9 mouse cellular contexts compared by ENCODE assay signal in the genomic region with DNA sequence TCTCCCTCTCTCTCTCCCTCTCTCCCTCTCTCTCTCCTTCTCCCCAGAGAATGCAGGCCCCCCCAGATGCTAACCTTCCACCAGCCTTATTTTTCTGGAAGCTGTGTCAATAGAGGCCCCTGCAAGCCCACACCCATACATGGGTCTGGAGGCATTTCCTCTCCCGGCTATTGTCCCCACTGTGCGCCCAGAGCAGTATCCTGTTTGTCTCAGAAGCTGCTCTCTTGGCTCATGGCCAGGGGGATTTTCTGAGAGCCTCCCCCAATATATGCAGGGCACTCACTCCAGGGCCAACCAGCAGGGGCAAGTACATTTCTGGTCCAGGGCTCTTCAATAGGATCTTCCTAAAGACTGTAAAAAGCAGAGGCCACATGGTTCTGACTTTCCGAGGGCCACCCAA. TPM values are rescaled to one million over a fixed set of nuclear protein-coding genes. Genes with fewer than 3 reads are reported as not detected.
A peak's percentile ranks its signal among the peaks of the same experiment; 100 is the strongest.
DNase-seq lines count a peak whose midpoint lies in the region; ATAC-seq and TF ChIP-seq lines count a peak whose summit lies in the region.
"Had no signal": no experiment of that assay in that cellular context is flagged by ENCODE, and none has a peak within 500 bp of the region (broad histone marks: within the 10 kb centered on the region; RNA-seq: fewer than 3 reads in every experiment).

No protein-coding gene starts in this region.

- WGBS in lung, postnatal 0 days = 50% methylated on average over 3 of the region's 3 CpGs

- H3K4me1 ChIP-seq in lung, postnatal 0 days (ENCODE audit: insufficient read depth, low read depth, low read length) = peaks cover 9% of the 10 kb centered on the region; the same call in 1 of the 2 replicates

- peak overlapping the region; percentile 89; the same call in 1 of the 2 replicates for H3K27ac ChIP-seq in lung, postnatal 0 days (ENCODE audit: low read length)

- H3K9ac ChIP-seq in lung, postnatal 0 days (replicated peaks; ENCODE audit: low read depth) = no peak overlapping the region

- peak; percentile 71 for ATAC-seq in lung, postnatal 0 days
- ATAC-seq in megakaryocyte, adult 5-6 weeks (ENCODE audit: poor library complexity, severe bottlenecking) = no peak

- no peaks in the 10 kb centered on the region for H3K27me3 ChIP-seq in lung, postnatal 0 days (replicated peaks; ENCODE audit: insufficient read depth, low read length)
- H3K27me3 ChIP-seq: Patski had no signal

- peak; percentile 34 for TF ChIP-seq CTCF in lung, postnatal 0 days (IDR thresholded peaks at IDR 0.05)

- H3K4me2 ChIP-seq in lung, postnatal 0 days (replicated peaks; ENCODE audit: low read depth, low read length) = peak overlapping the region; percentile 55; the same call in 1 of the 2 replicates

- no peak overlapping the region for H3K4me3 ChIP-seq in lung, postnatal 0 days (ENCODE audit: low read depth, low read length)

- no peaks in the 10 kb centered on the region for H3K9me3 ChIP-seq in lung, postnatal 0 days (ENCODE audit: low read length)

- DNase-seq in layer of hippocampus, adult 9-11 months = peak; percentile 26
- DNase-seq in layer of hippocampus, postnatal 36 days = no peak
- peak; percentile 98 for DNase-seq in heart, adult 11 months
- DNase-seq in kidney, adult 8-10 months = peak; percentile 71 to 72
- peak; percentile 64 for DNase-seq in lung, postnatal 0 days (ENCODE audit: low spot score)
- DNase-seq in thymus, postnatal 0 days (ENCODE audit: low spot score) = no peak
- no peak for DNase-seq in c-Kit-positive CD71-positive TER-119-positive erythroid progenitor cells, embryonic 14.5 days (ENCODE audit: low spot score)

- H3K36me3 ChIP-seq in lung, postnatal 0 days (ENCODE audit: insufficient read depth, low read length) = no peaks in the 10 kb centered on the region

- TF ChIP-seq EP300 in lung, postnatal 0 days (IDR thresholded peaks at IDR 0.05) = peak; percentile 49; the same call in 1 of the 2 replicates

RNA-seq across cellular contexts. Expression of gene Sh3tc1, which starts 9.9 kb away (rescaled TPM):
- total RNA-seq in layer of hippocampus, postnatal 36 days (2021) = 1 to 10 TPM; 1.6 to 2.7 TPM
- polyA plus RNA-seq in lung, postnatal 0 days (2015; fragmentation: Nextera tagmentation; extraction: Ambion mirVana) = 21.1 and 22.9 TPM in 2 replicates
- 2.1 and 2.2 TPM in 2 replicates for polyA plus RNA-seq in thymus, postnatal 0 days (2015; fragmentation: Nextera tagmentation; extraction: Ambion mirVana)
- total RNA-seq in megakaryocyte, adult 5-6 weeks (2015) = 6.6 and 6.8 TPM in 2 replicates
- 13.1 and 14.4 TPM in 2 replicates for total RNA-seq in megakaryocyte, adult 5-6 weeks (2017)

RNA-seq across cellular contexts. Expression of gene Ablim2, which starts 27.8 kb away (rescaled TPM):
- total RNA-seq in layer of hippocampus, postnatal 36 days (2021) = 100 to 1,000 TPM; 128 to 145 TPM
- 0.74 and 0.75 TPM in 2 replicates for polyA plus RNA-seq in lung, postnatal 0 days (2015; fragmentation: Nextera tagmentation; extraction: Ambion mirVana)
- polyA plus RNA-seq in thymus, postnatal 0 days (2015; fragmentation: Nextera tagmentation; extraction: Ambion mirVana) = 0.74 and 0.91 TPM in 2 replicates
- total RNA-seq in megakaryocyte, adult 5-6 weeks (2015) = 0.04 TPM in 1 of 2 replicates, not detected in the other
- not detected in 2 replicates for total RNA-seq in megakaryocyte, adult 5-6 weeks (2017)

RNA-seq across cellular contexts. Expression of gene Htra3, which starts 50.3 kb away (rescaled TPM):
- 1 to 10 TPM; 3.8 to 7.3 TPM for total RNA-seq in layer of hippocampus, postnatal 36 days (2021)
- polyA plus RNA-seq in lung, postnatal 0 days (2015; fragmentation: Nextera tagmentation; extraction: Ambion mirVana) = 35.7 and 40.5 TPM in 2 replicates
- 8.9 and 10.4 TPM in 2 replicates for polyA plus RNA-seq in thymus, postnatal 0 days (2015; fragmentation: Nextera tagmentation; extraction: Ambion mirVana)
- total RNA-seq in megakaryocyte, adult 5-6 weeks (2015) = 0.04 TPM in 1 of 2 replicates, not detected in the other
- total RNA-seq in megakaryocyte, adult 5-6 weeks (2017) = not detected in 2 replicates

Comparison
In these comparisons a context has a peak if more than half of its experiments do, and no peak if none do; other contexts are left out.
1. DNase-seq: peak in layer of hippocampus, adult 9-11 months (single experiment), heart, adult 11 months (single experiment), kidney, adult 8-10 months (2 of 2) and lung, postnatal 0 days (single experiment); none in layer of hippocampus, postnatal 36 days (0 of 2), thymus, postnatal 0 days (single experiment) and c-Kit-positive CD71-positive TER-119-positive erythroid progenitor cells, embryonic 14.5 days (single experiment).
2. RNA of gene Ablim2, which starts 27.8 kb away (total RNA-seq): 128 to 145 TPM in layer of hippocampus, postnatal 36 days; 0.04 TPM in megakaryocyte, adult 5-6 weeks; every median in the first group is over 100 times any median in the second.
3. RNA of gene Htra3, which starts 50.3 kb away (total RNA-seq): 3.8 to 7.3 TPM in layer of hippocampus, postnatal 36 days; 0.04 TPM in megakaryocyte, adult 5-6 weeks; every median in the first group is over 4 times any median in the second.